Mouse (Mus musculus) thymus, adult 2 months (tissue): ENCODE data around the gene Slc8a1.

Experiments used
- CTCF ChIP-seq: fragments of 200-500 bp; IDR thresholded peaks from 2 replicates; pipeline ENCODE4 v1.5.1; 2012; ENCODE audit warnings: mild to moderate bottlenecking, control low read depth, low read length, moderate library complexity, borderline replicate concordance; ENCODE audit not compliant: control insufficient read depth, poor library complexity, insufficient read depth; ENCODE audit errors: extremely low read depth
- POLR2A ChIP-seq: fragments of 200-500 bp; IDR thresholded peaks from 2 replicates; pipeline ENCODE4 v1.6.1; 2012; ENCODE audit warnings: mild to moderate bottlenecking, low read length, control low read depth, moderate library complexity; ENCODE audit not compliant: control insufficient read depth, poor library complexity, insufficient read depth; ENCODE audit errors: extremely low read depth

GRCm38 (mm10) chr17:81654548-81654947 lies 83.6 kb downstream of the Slc8a1 start:
- TF ChIP-seq POLR2A (no peak), CTCF (no peak)
